28 mouse cellular contexts compared by ENCODE assay signal in genomic region chr3:36049106-36049505, GRCm38 (mm10). TPM values are rescaled to one million over a fixed set of nuclear protein-coding genes. Genes with fewer than 3 reads are reported as not detected.
A peak's percentile ranks its signal among the peaks of the same experiment; 100 is the strongest.
DNase-seq lines count a peak whose midpoint lies in the region; ATAC-seq and TF ChIP-seq lines count a peak whose summit lies in the region.
"Had no signal": no experiment of that assay in that cellular context is flagged by ENCODE, and none has a peak within 500 bp of the region (broad histone marks: within the 10 kb centered on the region; RNA-seq: fewer than 3 reads in every experiment).

No protein-coding gene starts in this region.

- no peak overlapping the region for H3K4me2 ChIP-seq in lung, postnatal 0 days (replicated peaks; ENCODE audit: low read depth, low read length)
- H3K4me2 ChIP-seq: embryonic facial prominence, embryonic 12.5 days; forebrain, embryonic 13.5 days; forebrain, embryonic 15.5 days had no signal

- H3K36me3 ChIP-seq in lung, postnatal 0 days (ENCODE audit: insufficient read depth, low read length) = no peaks in the 10 kb centered on the region
- H3K36me3 ChIP-seq: embryonic facial prominence, embryonic 10.5 days; embryonic facial prominence, embryonic 12.5 days; forebrain, embryonic 15.5 days; G1E had no signal

- no peak for TF ChIP-seq CTCF in lung, postnatal 0 days (IDR thresholded peaks at IDR 0.05)

- no peak overlapping the region for H3K4me3 ChIP-seq in lung, postnatal 0 days (ENCODE audit: low read depth, low read length)
- H3K4me3 ChIP-seq: embryonic facial prominence, embryonic 10.5 days; embryonic facial prominence, embryonic 12.5 days; forebrain, embryonic 13.5 days; forebrain, embryonic 15.5 days had no signal

- WGBS in lung, postnatal 0 days = 27% methylated on average over 1 of the region's 1 CpGs

- no peaks in the 10 kb centered on the region for H3K4me1 ChIP-seq in lung, postnatal 0 days (ENCODE audit: insufficient read depth, low read depth, low read length)
- H3K4me1 ChIP-seq: embryonic facial prominence, embryonic 10.5 days; embryonic facial prominence, embryonic 12.5 days; forebrain, embryonic 13.5 days; forebrain, embryonic 15.5 days had no signal

- DNase-seq in adrenal gland, adult 2 months = peak; percentile 10
- DNase-seq in adrenal gland, postnatal 4 days (ENCODE audit: low spot score in 2 of 2) = no peak
- peak; percentile 52 for DNase-seq in lung, postnatal 0 days (ENCODE audit: low spot score)
- no peak for DNase-seq in lung, adult 18-20 months
- DNase-seq in yolk sac, embryonic 10.5 days (ENCODE audit: low spot score) = no peak
- DNase-seq: adrenal gland, adult 8-10 months; adrenal gland, postnatal 14 days; adrenal gland, postnatal 36 days; B cell, adult 2 months; cerebellum, adult 11-12 months; cerebellum, adult 2 months; cerebellum, adult 9-10 months; cerebellum, postnatal 10 days; cerebellum, postnatal 25 days; forebrain, postnatal 0 days had no signal

- H3K9me3 ChIP-seq in lung, postnatal 0 days (ENCODE audit: low read length) = no peaks in the 10 kb centered on the region
- H3K9me3 ChIP-seq: embryonic facial prominence, embryonic 10.5 days; embryonic facial prominence, embryonic 12.5 days; forebrain, embryonic 13.5 days; forebrain, embryonic 15.5 days; G1E had no signal

- no peak for TF ChIP-seq EP300 in lung, postnatal 0 days (IDR thresholded peaks at IDR 0.05)

- H3K27ac ChIP-seq in lung, postnatal 0 days (ENCODE audit: low read length) = no peak overlapping the region
- H3K27ac ChIP-seq: embryonic facial prominence, embryonic 10.5 days; embryonic facial prominence, embryonic 12.5 days; forebrain, embryonic 13.5 days; forebrain, embryonic 15.5 days had no signal

- no peaks in the 10 kb centered on the region for H3K27me3 ChIP-seq in lung, postnatal 0 days (replicated peaks; ENCODE audit: insufficient read depth, low read length)
- H3K27me3 ChIP-seq: embryonic facial prominence, embryonic 12.5 days; forebrain, embryonic 13.5 days; forebrain, embryonic 15.5 days had no signal

- no peak for ATAC-seq in lung, postnatal 0 days
- ATAC-seq: activated CD4-positive, CD25-positive, alpha-beta regulatory T cell, adult 4 months; CD4-positive, CD25-positive, alpha-beta regulatory T cell, adult 4 months; forebrain, embryonic 13.5 days; forebrain, embryonic 15.5 days; forebrain, postnatal 0 days; Patski had no signal

- no peak overlapping the region for H3K9ac ChIP-seq in lung, postnatal 0 days (replicated peaks; ENCODE audit: low read depth)
- H3K9ac ChIP-seq: embryonic facial prominence, embryonic 12.5 days; forebrain, embryonic 13.5 days; forebrain, embryonic 15.5 days; forebrain, postnatal 0 days had no signal

RNA-seq across cellular contexts. Expression of gene Ccdc144b, which starts 4.2 kb away (rescaled TPM):
- total RNA-seq in adrenal gland, adult 2 months (2021) = under 1 TPM; 0.12 to 0.17 TPM
- polyA plus RNA-seq in adrenal gland, adult 2 months (2012; rRNA removed) = 0.02 and 0.03 TPM in 2 replicates
- total RNA-seq in adrenal gland, postnatal 4 days (2021) = not detected
- not detected in 2 replicates for polyA plus RNA-seq in lung, postnatal 0 days (2015; fragmentation: Nextera tagmentation; extraction: Ambion mirVana)
- total RNA-seq: CH12.LX; forebrain, postnatal 0 days had no signal
- polyA plus RNA-seq: activated CD4-positive, CD25-positive, alpha-beta regulatory T cell, adult 4 months; brain, embryonic 14.5 days; CD4-positive, CD25-positive, alpha-beta regulatory T cell, adult 4 months; cerebellum, adult 2 months; cortical plate, adult 2 months; embryonic facial prominence, embryonic 10.5 days; embryonic facial prominence, embryonic 12.5 days; embryonic facial prominence, embryonic 14.5 days; forebrain, embryonic 11.5 days; forebrain, embryonic 13.5 days; forebrain, embryonic 15.5 days; forebrain, postnatal 0 days; G1E; Patski had no signal

RNA-seq across cellular contexts. Expression of gene Acad9, which starts 16.7 kb away (rescaled TPM):
- total RNA-seq in adrenal gland, adult 2 months (2021) = 10 to 100 TPM; 33.8 to 48.2 TPM
- 21.6 and 24.4 TPM in 2 replicates for polyA plus RNA-seq in adrenal gland, adult 2 months (2012; rRNA removed)
- 10 to 100 TPM; 51.5 to 60.1 TPM for total RNA-seq in adrenal gland, postnatal 4 days (2021)
- 46.1 and 52.2 TPM in 2 replicates for polyA plus RNA-seq in lung, postnatal 0 days (2015; fragmentation: Nextera tagmentation; extraction: Ambion mirVana)

RNA-seq across cellular contexts. Expression of gene Mccc1, which starts 48.6 kb away (rescaled TPM):
- total RNA-seq in adrenal gland, adult 2 months (2021) = 100 to 1,000 TPM; 114 to 126 TPM
- polyA plus RNA-seq in adrenal gland, adult 2 months (2012; rRNA removed) = 30.7 and 32.0 TPM in 2 replicates
- 10 to 100 TPM; 57.7 to 74.9 TPM for total RNA-seq in adrenal gland, postnatal 4 days (2021)
- 20.8 and 27.6 TPM in 2 replicates for polyA plus RNA-seq in lung, postnatal 0 days (2015; fragmentation: Nextera tagmentation; extraction: Ambion mirVana)

Comparison
In these comparisons a context has a peak if more than half of its experiments do, and no peak if none do; other contexts are left out.
1. DNase-seq: peak in adrenal gland, adult 2 months (single experiment) and lung, postnatal 0 days (single experiment); none in adrenal gland, postnatal 4 days (0 of 2), lung, adult 18-20 months (0 of 2) and yolk sac, embryonic 10.5 days (single experiment).